Mouse (Mus musculus): ENCODE measurements around the gene Plb1. TPM values are rescaled to one million over a fixed set of nuclear protein-coding genes. Genes with fewer than 3 reads are reported as not detected.

Plb1 gene
- total and polyA plus RNA-seq, 3 experiments, result 0.51 to 2.3 (median 0.66) TPM

DNA sequence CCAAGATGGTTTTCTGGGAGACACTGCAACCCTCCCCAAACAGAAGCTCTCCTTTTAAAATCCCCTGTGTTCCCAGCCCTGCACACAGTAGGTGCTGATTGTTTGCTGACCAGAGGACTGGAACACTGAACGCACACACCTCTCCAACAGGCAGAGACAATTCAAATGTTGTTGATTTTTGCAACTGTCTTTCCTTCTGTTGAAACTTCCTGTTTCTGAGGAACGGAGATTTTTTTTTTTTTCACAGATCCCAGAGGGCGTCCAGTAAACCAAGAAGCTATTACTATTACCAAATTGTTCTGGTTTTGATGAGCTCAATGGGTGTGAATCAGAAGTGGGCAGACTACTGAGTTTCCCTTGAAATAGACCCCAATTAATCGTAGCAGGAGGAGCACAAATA, 38.3 kb upstream of the Plb1 start:
- Histone ChIP-seq H3K4me3 (replicated peaks in 1 of 3; ENCODE audit: low read depth in 2 of 3, low read length in 2 of 3, poor library complexity in 1 of 3) (no peak overlapping the region), H3K9ac (ENCODE audit: insufficient read depth, low read depth) (no peak overlapping the region), H3K4me1 (ENCODE audit: control insufficient read depth in 1 of 2, insufficient read depth in 2 of 2) (peaks cover 6 to 40% of the 10 kb centered on the region in 2 experiments), H3K36me3 (replicated peaks in 1 of 2; ENCODE audit: control insufficient read depth in 1 of 2, insufficient read depth in 1 of 2, low read length in 1 of 2) (no peaks in the 10 kb centered on the region), H3K27ac (ENCODE audit: insufficient read depth, low read depth) (no peak overlapping the region), H3K27me3 (replicated peaks) (no peaks in the 10 kb centered on the region), H3K4me2 (ENCODE audit: insufficient read depth, low read depth, poor library complexity, severe bottlenecking) (no peak overlapping the region), H3K79me2 (replicated peaks; ENCODE audit: control insufficient read depth, extremely low read depth, insufficient read depth, poor library complexity, severe bottlenecking) (no peaks in the 10 kb centered on the region), H3K9me3 (replicated peaks; ENCODE audit: low read length) (no peaks in the 10 kb centered on the region)
- in situ Hi-C loops (cut with MboI; ENCODE audit: low pct_ligation_motif_present, low pct_unique_long_range_greater_than_20kb, low sequenced_read_pairs), result loop anchor here (10.0 kb wide), 2 partner anchors 599 to 629 kb away; partner anchors contain the start of gene Mrpl33
- no peak for DNase-seq (ENCODE audit: extremely low read depth)
- dilution Hi-C loops (cut with MboI; ENCODE audit: extremely low pct_ligation_motif_present, extremely low pct_unique_long_range_greater_than_20kb, low sequenced_read_pairs), result no loop called here
- no peak for TF ChIP-seq GABPA (IDR thresholded peaks at IDR 0.05; ENCODE audit: insufficient replicate concordance, low read depth, low read length)
- TF ChIP-seq ZNF384 (IDR thresholded peaks at IDR 0.05; ENCODE audit: low read depth, low read length), result peak; percentile 71
- TF ChIP-seq MXI1 (IDR thresholded peaks at IDR 0.05; ENCODE audit: low read depth, low read length), result no peak
- TF ChIP-seq HCFC1 (IDR thresholded peaks at IDR 0.05; ENCODE audit: low read depth, low read length), result no peak

GRCm38 (mm10) chr5:32195857-32196609, 36.5 kb upstream of the Plb1 start:
- Histone ChIP-seq H3K27me3 (replicated peaks) (no peaks in the 10 kb centered on the region), H3K9me3 (replicated peaks; ENCODE audit: low read length) (no peaks in the 10 kb centered on the region), H3K4me2 (ENCODE audit: insufficient read depth, low read depth, poor library complexity, severe bottlenecking) (no peak overlapping the region), H3K4me1 (ENCODE audit: control insufficient read depth in 1 of 2, insufficient read depth in 2 of 2) (peaks cover 6 to 48% of the 10 kb centered on the region in 2 experiments), H3K79me2 (replicated peaks; ENCODE audit: control insufficient read depth, extremely low read depth, insufficient read depth, poor library complexity, severe bottlenecking) (no peaks in the 10 kb centered on the region), H3K36me3 (replicated peaks in 1 of 2; ENCODE audit: control insufficient read depth in 1 of 2, insufficient read depth in 1 of 2, low read length in 1 of 2) (no peaks in the 10 kb centered on the region), H3K9ac (ENCODE audit: insufficient read depth, low read depth) (no peak overlapping the region), H3K27ac (ENCODE audit: insufficient read depth, low read depth) (no peak overlapping the region), H3K4me3 (replicated peaks in 1 of 3; ENCODE audit: low read depth in 2 of 3, low read length in 2 of 3, poor library complexity in 1 of 3) (no peak overlapping the region)
- in situ Hi-C loops (cut with MboI; ENCODE audit: low pct_ligation_motif_present, low pct_unique_long_range_greater_than_20kb, low sequenced_read_pairs), result loop anchor here (10.0 kb wide), 2 partner anchors 601 to 631 kb away; partner anchors contain the start of gene Mrpl33
- DNase-seq (ENCODE audit: extremely low read depth), result no peak
- TF ChIP-seq ZC3H11A (IDR thresholded peaks at IDR 0.05; ENCODE audit: low read depth, low read length) (no peak), SMC3 (IDR thresholded peaks at IDR 0.05; ENCODE audit: low read depth, low read length) (no peak), USF2 (conservative IDR thresholded peaks at IDR 0.05; ENCODE audit: low read depth, low read length) (no peak), HCFC1 (IDR thresholded peaks at IDR 0.05; ENCODE audit: low read depth, low read length) (no peak), JUN (IDR thresholded peaks at IDR 0.05; ENCODE audit: insufficient read depth, low read depth, low read length) (no peak), POLR2AphosphoS2 (IDR thresholded peaks at IDR 0.05; ENCODE audit: low read depth, low read length) (no peak), ELF1 (IDR thresholded peaks at IDR 0.05; ENCODE audit: low read depth, low read length) (no peak), TBP (conservative IDR thresholded peaks at IDR 0.05; ENCODE audit: low read depth, low read length) (no peak), USF1 (IDR thresholded peaks at IDR 0.05; ENCODE audit: low read depth, low read length) (no peak), ZKSCAN1 (IDR thresholded peaks at IDR 0.05; ENCODE audit: borderline replicate concordance, low read depth, low read length) (no peak), MEF2A (IDR thresholded peaks at IDR 0.05; ENCODE audit: borderline replicate concordance, low read depth, low read length) (no peak), RAD21 (IDR thresholded peaks at IDR 0.05; ENCODE audit: low read depth, low read length) (no peak), SIN3A (IDR thresholded peaks at IDR 0.05; ENCODE audit: low read length) (no peak), EP300 (IDR thresholded peaks at IDR 0.05; ENCODE audit: low read length) (no peak), MXI1 (IDR thresholded peaks at IDR 0.05; ENCODE audit: low read depth, low read length) (no peak)
- dilution Hi-C loops (cut with MboI; ENCODE audit: extremely low pct_ligation_motif_present, extremely low pct_unique_long_range_greater_than_20kb, low sequenced_read_pairs), result no loop called here
